Mouse (Mus musculus) lung, postnatal 0 days (tissue): ENCODE results near the gene Slc22a7. TPM values are rescaled to one million over a fixed set of nuclear protein-coding genes. Genes with fewer than 3 reads are reported as not detected.
A peak's percentile ranks its signal among the peaks of the same experiment; 100 is the strongest.

Source experiments
- ATAC-seq: fragments of 200-750 bp; cut with Nextera tagmentation; 2 replicates; pipeline ENCODE4 v1.8.0; 2017; ENCODE audit warnings: moderate library complexity
- DNase-seq: peaks from one replicate; pipeline ENCODE4 v3.0.0-alpha.2; 2016; ENCODE audit warnings: low spot score
- H3K27ac ChIP-seq: fragments of 300-500 bp; sonication (generic); 2 replicates; pipeline ENCODE4 v1.5.1; 2014; ENCODE audit warnings: antibody characterized with exemption, mild to moderate bottlenecking, low read length, mixed read lengths
- H3K27me3 ChIP-seq: fragments of 300-500 bp; sonication (generic); replicated peaks from 2 replicates; pipeline ENCODE4 v1.6.1; 2014; ENCODE audit warnings: low read length, mixed read lengths; ENCODE audit not compliant: insufficient read depth
- H3K36me3 ChIP-seq: fragments of 300-500 bp; sonication (generic); 2 replicates; pipeline ENCODE4 v1.6.1; 2014; ENCODE audit warnings: low read length, mixed read lengths; ENCODE audit not compliant: insufficient read depth
- H3K4me1 ChIP-seq: fragments of 300-500 bp; sonication (generic); 2 replicates; pipeline ENCODE4 v1.6.1; 2014; ENCODE audit warnings: antibody characterized with exemption, low read depth, low read length, mixed read lengths; ENCODE audit not compliant: insufficient read depth
- H3K4me2 ChIP-seq: fragments of 300-500 bp; sonication (generic); replicated peaks from 2 replicates; pipeline ENCODE4 v1.6.1; 2014; ENCODE audit warnings: low read depth, mild to moderate bottlenecking, low read length, moderate library complexity, mixed read lengths
- H3K4me3 ChIP-seq: fragments of 300-500 bp; sonication (generic); 2 replicates; pipeline ENCODE4 v1.5.1; 2014; ENCODE audit warnings: low read depth, low read length
- H3K9ac ChIP-seq: fragments of 300-500 bp; sonication (generic); replicated peaks from 2 replicates; pipeline ENCODE4 v1.6.1; 2014; ENCODE audit warnings: low read depth, mild to moderate bottlenecking
- H3K9me3 ChIP-seq: fragments of 300-500 bp; sonication (generic); 2 replicates; pipeline ENCODE4 v1.6.1; 2016; ENCODE audit warnings: low read length, mixed read lengths
- CTCF ChIP-seq: IDR thresholded peaks from 2 replicates; pipeline ENCODE4 v1.5.1; 2016; ENCODE audit warnings: antibody characterized with exemption, mild to moderate bottlenecking
- EP300 ChIP-seq: IDR thresholded peaks from 2 replicates; pipeline ENCODE4 v1.6.1; 2016; ENCODE audit warnings: antibody characterized with exemption, mild to moderate bottlenecking, control low read depth
- WGBS: fragments of 180-500 bp; shearing (Covaris S2); extraction: QIAGEN DNeasy Blood & Tissue Kit; methylation state at CpG from one replicate; pipeline ENCODE4 v1.1.7; 2014; 5-methylcytosine and 5-hydroxymethylcytosine counted together
- polyA plus RNA-seq: library from polyadenylated mRNA; unstranded; fragments of >200 nt; fragmentation: Nextera tagmentation; extraction: Ambion mirVana; gene quantifications from 2 replicates; pipeline ENCODE4 v1.2.1, GENCODE M21; 2015

The Slc22a7 gene
- polyA plus RNA-seq, 1 experiment from 2014 or later: not detected

- Histone ChIP-seq H3K9me3 (no peaks in the 10 kb centered on the region), H3K4me2 (no peak overlapping the region), H3K27ac (no peak overlapping the region), H3K27me3 (no peaks in the 10 kb centered on the region), H3K9ac (no peak overlapping the region), H3K36me3 (no peaks in the 10 kb centered on the region), H3K4me1 (no peaks in the 10 kb centered on the region), H3K4me3 (no peak overlapping the region)
- TF ChIP-seq CTCF (no peak), EP300 (no peak)
- ATAC-seq (no peak), DNase-seq (no peak)
These were observed 11.8 kb downstream of the Slc22a7 start for GRCm38 (mm10) chr17:46426496-46426895.

- Histone ChIP-seq H3K9me3 (no peaks in the 10 kb centered on the region), H3K27ac (no peak overlapping the region), H3K9ac (no peak overlapping the region), H3K4me3 (no peak overlapping the region), H3K27me3 (no peaks in the 10 kb centered on the region), H3K4me2 (no peak overlapping the region), H3K36me3 (no peaks in the 10 kb centered on the region), H3K4me1 (no peaks in the 10 kb centered on the region)
- TF ChIP-seq EP300 (no peak), CTCF (no peak)
- ATAC-seq (no peak), DNase-seq (no peak)
These were observed 18.5 kb downstream of the Slc22a7 start for GRCm38 (mm10) chr17:46419717-46420116.

- no peak overlapping the region for H3K9ac ChIP-seq
- H3K4me1 ChIP-seq: no peaks in the 10 kb centered on the region
- H3K36me3 ChIP-seq: peaks cover under 1% of the 10 kb centered on the region; the same call in 1 of the 2 replicates
- WGBS: 70% methylated on average over 5 of the region's 5 CpGs
- no peak overlapping the region for H3K27ac ChIP-seq
- no peaks in the 10 kb centered on the region for H3K9me3 ChIP-seq
- H3K27me3 ChIP-seq: no peaks in the 10 kb centered on the region
- DNase-seq (peak; percentile 33), ATAC-seq (no peak)
- H3K4me3 ChIP-seq: no peak overlapping the region
- no peak for TF ChIP-seq CTCF
- TF ChIP-seq EP300: no peak
- no peak overlapping the region for H3K4me2 ChIP-seq
These were observed 19.6 kb downstream of the Slc22a7 start for GRCm38 (mm10) chr17:46418628-46419027.

GRCm38 (mm10) chr17:46408478-46408877 is 29.8 kb downstream of the Slc22a7 start:
- 31% methylated on average over 3 of the region's 3 CpGs for WGBS
- ATAC-seq (no peak), DNase-seq (peak; percentile 29)
- H3K27me3 ChIP-seq: no peaks in the 10 kb centered on the region
- no peak overlapping the region for H3K27ac ChIP-seq
- peaks cover 41% of the 10 kb centered on the region for H3K36me3 ChIP-seq
- H3K9ac ChIP-seq: no peak overlapping the region
- H3K4me3 ChIP-seq: no peak overlapping the region
- no peaks in the 10 kb centered on the region for H3K4me1 ChIP-seq
- TF ChIP-seq CTCF: peak; percentile 62
- no peak for TF ChIP-seq EP300
- no peaks in the 10 kb centered on the region for H3K9me3 ChIP-seq
- no peak overlapping the region for H3K4me2 ChIP-seq

- H3K4me1 ChIP-seq: no peaks in the 10 kb centered on the region
- no peak for TF ChIP-seq EP300
- TF ChIP-seq CTCF: no peak
- H3K4me3 ChIP-seq: no peak overlapping the region
- H3K9ac ChIP-seq: no peak overlapping the region
- no peaks in the 10 kb centered on the region for H3K27me3 ChIP-seq
- DNase-seq (no peak), ATAC-seq (no peak)
- no peak overlapping the region for H3K4me2 ChIP-seq
- H3K9me3 ChIP-seq: no peaks in the 10 kb centered on the region
- H3K36me3 ChIP-seq: peaks cover 7% of the 10 kb centered on the region
- H3K27ac ChIP-seq: no peak overlapping the region
- WGBS: 89% methylated on average over 1 of the region's 1 CpGs
These were observed 43.6 kb downstream of the Slc22a7 start for GRCm38 (mm10) chr17:46394631-46395030.

DNA sequence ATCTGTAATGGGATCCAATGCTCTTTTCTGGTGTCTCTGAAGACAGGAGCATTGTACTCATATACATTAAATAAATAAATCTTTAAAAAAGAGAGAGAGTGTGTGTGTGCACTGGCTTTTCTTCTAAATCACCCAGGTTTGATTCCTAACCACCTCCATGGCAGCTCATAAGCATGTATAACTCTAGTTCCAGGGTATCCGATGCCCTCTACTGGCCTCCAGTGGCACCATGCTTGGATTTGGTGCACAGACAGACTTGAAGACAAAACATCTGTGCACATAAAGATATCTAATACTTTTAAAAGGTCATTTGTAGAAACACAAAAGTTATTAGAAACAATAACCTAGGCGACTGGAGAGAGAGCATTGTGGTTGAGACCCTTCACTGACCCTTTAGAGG is 45.2 kb downstream of the Slc22a7 start:
- peaks cover 15% of the 10 kb centered on the region for H3K36me3 ChIP-seq
- H3K27me3 ChIP-seq: no peaks in the 10 kb centered on the region
- no peak overlapping the region for H3K9ac ChIP-seq
- TF ChIP-seq CTCF (peak; percentile 85), EP300 (no peak)
- DNase-seq (peak; percentile 71), ATAC-seq (no peak; the same call in 1 of the 2 replicates)
- H3K4me1 ChIP-seq: no peaks in the 10 kb centered on the region
- H3K4me2 ChIP-seq: no peak overlapping the region
- H3K27ac ChIP-seq: no peak overlapping the region
- 50% methylated on average over 2 of the region's 2 CpGs for WGBS
- H3K4me3 ChIP-seq: no peak overlapping the region
- H3K9me3 ChIP-seq: no peaks in the 10 kb centered on the region

DNA sequence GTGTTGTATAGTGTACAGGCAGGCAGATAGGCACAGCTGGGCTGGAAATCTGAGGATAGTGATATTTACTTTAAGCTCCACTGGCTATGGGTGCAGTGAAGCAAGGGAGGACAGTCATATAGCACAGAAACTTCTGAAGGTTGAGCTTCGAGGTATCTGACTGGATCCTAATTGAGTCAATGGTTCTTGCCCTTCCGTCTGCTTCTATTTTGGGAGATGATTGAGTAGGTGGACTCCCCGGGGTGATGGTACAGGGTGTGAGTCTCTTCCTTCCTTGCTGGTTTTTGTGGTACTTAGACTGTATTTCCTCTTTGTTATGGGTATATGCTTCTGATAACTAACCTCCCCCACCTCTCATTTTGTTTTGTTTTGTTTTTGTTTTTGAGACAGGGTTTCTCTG is 50.1 kb downstream of the Slc22a7 start:
- peaks cover 4% of the 10 kb centered on the region; the same call in 1 of the 2 replicates for H3K4me1 ChIP-seq
- no peak for TF ChIP-seq EP300
- no peak for TF ChIP-seq CTCF
- H3K9me3 ChIP-seq: no peaks in the 10 kb centered on the region
- H3K4me2 ChIP-seq: no peak overlapping the region
- no peak overlapping the region for H3K4me3 ChIP-seq
- peaks cover 7% of the 10 kb centered on the region; the same call in 1 of the 2 replicates for H3K36me3 ChIP-seq
- ATAC-seq (no peak), DNase-seq (no peak)
- WGBS: 71% methylated on average over 3 of the region's 3 CpGs
- no peaks in the 10 kb centered on the region for H3K27me3 ChIP-seq
- H3K27ac ChIP-seq: no peak overlapping the region
- no peak overlapping the region for H3K9ac ChIP-seq
